Mouse (Mus musculus): ENCODE measurements around the gene Smox. TPM values are rescaled to one million over a fixed set of nuclear protein-coding genes. Genes with fewer than 3 reads are reported as not detected.

The Smox gene
- polyA plus RNA-seq, 1 experiment: 86.4 TPM

DNA sequence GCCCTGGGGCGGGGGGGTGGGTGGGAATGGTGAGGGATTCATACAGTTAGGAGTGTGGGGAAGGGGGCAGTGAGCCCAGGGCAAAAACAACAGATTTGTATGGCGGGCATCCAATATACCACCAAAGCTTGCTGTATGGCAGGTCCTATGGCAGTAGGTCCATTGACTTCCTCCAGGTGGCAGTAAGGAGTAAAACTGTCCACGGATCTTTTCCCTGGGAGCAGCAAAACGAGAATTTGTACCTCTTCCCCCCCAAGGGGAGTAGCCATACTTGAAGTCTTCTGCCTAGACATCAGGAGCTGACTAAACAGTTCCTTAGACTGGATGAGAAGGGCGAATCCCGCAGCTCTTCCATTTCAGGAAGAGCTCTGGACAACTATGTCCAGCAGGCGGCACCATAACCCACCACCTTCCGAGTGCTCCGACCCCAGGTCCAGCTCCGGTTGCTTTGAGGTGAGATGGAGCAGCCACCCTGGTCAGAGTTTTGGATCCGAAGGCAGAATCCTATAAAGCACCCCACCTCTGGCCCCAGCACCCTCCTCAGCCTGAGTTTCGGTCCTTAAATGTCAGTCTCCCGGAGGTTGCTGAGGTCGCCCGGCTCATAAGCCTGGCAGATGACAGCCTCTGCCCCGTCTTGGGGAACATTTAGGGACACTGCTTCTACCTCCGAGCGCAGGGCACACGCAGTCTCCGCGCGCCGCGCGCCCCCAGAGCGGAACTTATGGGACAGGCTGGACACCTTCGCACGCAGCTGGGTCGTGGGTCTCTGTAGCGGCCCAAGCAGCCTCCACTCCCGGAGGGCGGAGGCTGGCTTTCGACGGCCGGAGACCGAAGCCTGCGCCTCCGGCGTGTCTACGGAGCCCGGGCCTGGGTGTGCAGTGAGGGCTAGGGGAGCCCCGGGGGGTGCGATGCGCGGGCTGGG is 54.4 kb downstream of the Smox start:
- H3K27ac ChIP-seq (ENCODE audit: insufficient read depth, low read depth, low read length): no peak overlapping the region
- peak overlapping the region; percentile 29 for H3K4me3 ChIP-seq (ENCODE audit: insufficient read depth, low read length)
- TF ChIP-seq POLR2A (IDR thresholded peaks at IDR 0.05; ENCODE audit: borderline replicate concordance, low read depth, low read length) (no peak), CTCF (IDR thresholded peaks at IDR 0.05; ENCODE audit: low read depth, low read length) (peak; percentile 100)
- no peaks in the 10 kb centered on the region for H3K4me1 ChIP-seq (ENCODE audit: control insufficient read depth, insufficient read depth, low read length)

DNA sequence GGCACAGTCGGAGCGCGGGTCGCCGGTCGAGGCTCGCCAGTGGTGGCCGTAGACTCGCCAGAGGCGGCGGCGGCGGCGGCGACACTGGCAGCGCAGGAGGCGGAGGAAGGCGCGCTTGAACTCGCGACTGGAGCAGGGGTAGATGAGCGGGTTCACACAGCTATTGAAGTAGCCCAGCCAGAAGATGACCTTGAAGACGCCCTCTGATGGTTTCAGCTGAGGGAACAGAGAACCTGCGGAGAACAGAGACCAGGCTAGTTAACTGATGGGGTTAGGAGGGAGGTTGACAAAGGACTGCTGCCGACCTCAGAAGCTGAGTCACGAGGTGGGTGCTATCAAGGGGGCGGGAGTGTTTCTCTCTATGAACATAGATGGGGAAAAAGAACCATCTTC is 55.0 kb downstream of the Smox start:
- H3K4me3 ChIP-seq (ENCODE audit: insufficient read depth, low read length): peak overlapping the region; percentile 29

DNA sequence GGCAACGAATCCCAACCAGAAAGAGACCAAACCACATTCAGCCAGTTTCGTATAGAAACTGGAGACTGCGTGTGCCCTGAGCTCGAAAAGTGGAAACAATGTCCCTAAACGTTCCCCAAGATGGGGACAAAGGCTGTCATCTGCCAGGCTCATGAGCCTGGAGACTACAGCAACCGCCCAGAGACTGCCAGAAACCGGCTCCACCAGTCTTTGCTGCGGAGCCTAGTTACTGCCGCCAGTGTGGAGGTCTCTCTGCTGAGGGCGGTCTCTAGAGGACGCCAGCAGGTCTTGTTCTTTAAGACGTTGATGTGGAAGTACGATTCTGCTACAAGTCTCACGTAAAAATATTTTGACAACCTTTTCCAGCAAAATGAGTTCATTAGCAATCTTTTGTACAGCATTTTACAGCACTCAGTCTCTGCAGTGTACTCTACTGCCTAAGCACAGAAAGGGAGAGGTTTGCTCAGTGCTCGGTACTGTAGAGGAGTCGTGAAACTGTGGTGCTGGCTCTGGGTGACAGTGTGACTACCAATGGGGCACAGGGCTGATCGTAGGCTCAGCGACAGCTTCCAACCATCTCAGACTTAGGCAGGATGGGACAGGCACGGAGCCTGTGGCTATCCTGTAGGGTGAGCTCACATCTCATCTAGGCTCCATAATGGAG is 55.6 kb downstream of the Smox start:
- Histone ChIP-seq H3K27ac (ENCODE audit: insufficient read depth, low read depth, low read length) (no peak overlapping the region), H3K4me1 (ENCODE audit: control insufficient read depth, insufficient read depth, low read length) (no peaks in the 10 kb centered on the region), H3K4me3 (ENCODE audit: insufficient read depth, low read length) (peak overlapping the region; percentile 29; the same call in 1 of the 2 replicates)
- no peak for TF ChIP-seq CTCF (IDR thresholded peaks at IDR 0.05; ENCODE audit: low read depth, low read length)
- no peak for TF ChIP-seq POLR2A (IDR thresholded peaks at IDR 0.05; ENCODE audit: borderline replicate concordance, low read depth, low read length)

More for the DNA sequence above, 55.0 kb downstream of the Smox start:
- Histone ChIP-seq H3K27ac (ENCODE audit: insufficient read depth, low read depth, low read length) (no peak overlapping the region), H3K4me1 (ENCODE audit: control insufficient read depth, insufficient read depth, low read length) (no peaks in the 10 kb centered on the region)
- TF ChIP-seq POLR2A (IDR thresholded peaks at IDR 0.05; ENCODE audit: borderline replicate concordance, low read depth, low read length) (no peak), CTCF (IDR thresholded peaks at IDR 0.05; ENCODE audit: low read depth, low read length) (no peak)

DNA sequence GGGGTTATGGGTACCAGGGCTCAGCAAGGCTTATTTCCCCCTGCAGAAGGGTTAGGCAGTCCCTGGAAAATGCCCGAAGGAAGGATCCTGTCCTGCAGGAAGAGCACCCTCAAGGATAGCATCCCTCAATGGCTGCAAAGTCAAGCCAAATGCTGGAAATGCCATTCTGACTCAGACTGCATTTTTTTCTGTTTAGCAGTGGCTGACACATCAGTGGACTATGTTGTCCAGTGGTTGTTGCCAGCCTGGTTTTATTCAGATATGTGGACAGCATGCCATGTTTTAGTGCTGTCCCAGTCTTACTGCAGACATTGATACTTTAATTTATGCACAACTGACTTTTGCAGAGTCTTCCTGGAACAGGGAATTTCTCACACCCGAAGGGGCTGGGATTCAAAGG is 57.0 kb downstream of the Smox start:
- H3K4me3 ChIP-seq (ENCODE audit: insufficient read depth, low read length): no peak overlapping the region
- H3K4me1 ChIP-seq (ENCODE audit: control insufficient read depth, insufficient read depth, low read length): no peaks in the 10 kb centered on the region
- TF ChIP-seq POLR2A (IDR thresholded peaks at IDR 0.05; ENCODE audit: borderline replicate concordance, low read depth, low read length): no peak
- H3K27ac ChIP-seq (ENCODE audit: insufficient read depth, low read depth, low read length): no peak overlapping the region

DNA sequence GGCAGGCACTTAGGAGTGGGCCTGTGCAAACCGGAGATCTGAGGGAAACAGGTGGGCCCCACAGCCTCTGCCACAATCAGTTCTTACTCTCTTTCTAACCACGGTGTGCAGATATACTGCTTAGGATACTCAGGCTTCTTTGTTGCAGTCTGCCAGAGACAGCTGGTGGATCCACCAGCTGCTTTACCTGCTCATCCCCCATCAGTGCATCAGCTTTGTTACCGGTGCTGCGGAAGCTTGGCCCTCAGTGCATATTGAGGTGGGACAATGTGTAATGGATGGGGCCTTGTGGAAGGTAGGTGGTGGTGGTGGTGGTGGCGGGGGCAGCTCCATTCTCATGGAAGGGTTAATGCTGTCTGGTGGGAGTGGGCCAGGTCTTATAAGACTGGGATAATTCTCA is 57.8 kb downstream of the Smox start:
- no peak overlapping the region for H3K27ac ChIP-seq (ENCODE audit: insufficient read depth, low read depth, low read length)
- no peak for TF ChIP-seq CTCF (IDR thresholded peaks at IDR 0.05; ENCODE audit: low read depth, low read length)
- no peak for TF ChIP-seq POLR2A (IDR thresholded peaks at IDR 0.05; ENCODE audit: borderline replicate concordance, low read depth, low read length)
- H3K4me3 ChIP-seq (ENCODE audit: insufficient read depth, low read length): no peak overlapping the region
- H3K4me1 ChIP-seq (ENCODE audit: control insufficient read depth, insufficient read depth, low read length): no peaks in the 10 kb centered on the region

DNA sequence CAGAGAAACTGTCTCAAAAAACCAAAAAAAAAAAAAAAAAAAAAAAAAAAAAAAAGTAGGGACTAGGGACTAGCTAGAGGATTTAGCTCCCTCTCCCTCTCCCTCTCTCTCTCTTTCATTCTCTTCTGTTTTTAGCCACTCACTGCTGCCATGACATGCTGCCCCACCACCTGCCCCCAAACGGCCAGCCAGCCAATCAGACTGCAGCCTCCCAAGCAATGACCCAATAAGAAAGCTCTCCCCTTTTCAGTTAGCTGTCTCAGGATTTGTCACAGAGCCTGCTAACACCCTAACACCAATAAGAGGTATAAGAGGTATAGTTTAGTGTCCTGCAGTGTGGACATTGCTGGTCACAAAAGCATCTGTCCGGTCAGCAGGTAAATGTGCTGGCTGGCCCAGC is 59.2 kb downstream of the Smox start:
- no peaks in the 10 kb centered on the region for H3K4me1 ChIP-seq (ENCODE audit: control insufficient read depth, insufficient read depth, low read length)
- no peak overlapping the region for H3K4me3 ChIP-seq (ENCODE audit: insufficient read depth, low read length)
- H3K27ac ChIP-seq (ENCODE audit: insufficient read depth, low read depth, low read length): no peak overlapping the region
- no peak for TF ChIP-seq CTCF (IDR thresholded peaks at IDR 0.05; ENCODE audit: low read depth, low read length)
- TF ChIP-seq POLR2A (IDR thresholded peaks at IDR 0.05; ENCODE audit: borderline replicate concordance, low read depth, low read length): no peak

DNA sequence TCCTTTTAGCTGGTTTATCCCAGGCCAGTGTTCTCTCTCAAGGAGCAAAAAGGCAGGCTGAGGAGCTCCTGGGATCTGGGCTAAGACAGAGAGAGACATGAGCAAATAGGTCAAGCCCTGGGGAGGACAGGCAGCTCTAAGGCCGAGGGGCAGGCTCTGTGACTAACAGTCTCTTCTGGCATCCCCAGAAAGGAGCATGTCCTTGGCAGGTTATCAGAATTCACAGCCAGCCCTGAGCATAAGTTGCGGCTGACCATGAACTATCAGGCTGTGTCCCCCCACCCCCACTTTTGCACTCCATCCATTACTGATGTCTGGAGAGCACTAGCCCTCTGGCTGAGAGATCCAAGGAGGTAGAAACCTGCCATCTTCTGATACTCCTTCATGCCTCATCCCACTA is 59.6 kb downstream of the Smox start:
- Histone ChIP-seq H3K4me3 (ENCODE audit: insufficient read depth, low read length) (no peak overlapping the region), H3K4me1 (ENCODE audit: control insufficient read depth, insufficient read depth, low read length) (no peaks in the 10 kb centered on the region), H3K27ac (ENCODE audit: insufficient read depth, low read depth, low read length) (no peak overlapping the region)
- TF ChIP-seq POLR2A (IDR thresholded peaks at IDR 0.05; ENCODE audit: borderline replicate concordance, low read depth, low read length) (no peak), CTCF (IDR thresholded peaks at IDR 0.05; ENCODE audit: low read depth, low read length) (no peak)

DNA sequence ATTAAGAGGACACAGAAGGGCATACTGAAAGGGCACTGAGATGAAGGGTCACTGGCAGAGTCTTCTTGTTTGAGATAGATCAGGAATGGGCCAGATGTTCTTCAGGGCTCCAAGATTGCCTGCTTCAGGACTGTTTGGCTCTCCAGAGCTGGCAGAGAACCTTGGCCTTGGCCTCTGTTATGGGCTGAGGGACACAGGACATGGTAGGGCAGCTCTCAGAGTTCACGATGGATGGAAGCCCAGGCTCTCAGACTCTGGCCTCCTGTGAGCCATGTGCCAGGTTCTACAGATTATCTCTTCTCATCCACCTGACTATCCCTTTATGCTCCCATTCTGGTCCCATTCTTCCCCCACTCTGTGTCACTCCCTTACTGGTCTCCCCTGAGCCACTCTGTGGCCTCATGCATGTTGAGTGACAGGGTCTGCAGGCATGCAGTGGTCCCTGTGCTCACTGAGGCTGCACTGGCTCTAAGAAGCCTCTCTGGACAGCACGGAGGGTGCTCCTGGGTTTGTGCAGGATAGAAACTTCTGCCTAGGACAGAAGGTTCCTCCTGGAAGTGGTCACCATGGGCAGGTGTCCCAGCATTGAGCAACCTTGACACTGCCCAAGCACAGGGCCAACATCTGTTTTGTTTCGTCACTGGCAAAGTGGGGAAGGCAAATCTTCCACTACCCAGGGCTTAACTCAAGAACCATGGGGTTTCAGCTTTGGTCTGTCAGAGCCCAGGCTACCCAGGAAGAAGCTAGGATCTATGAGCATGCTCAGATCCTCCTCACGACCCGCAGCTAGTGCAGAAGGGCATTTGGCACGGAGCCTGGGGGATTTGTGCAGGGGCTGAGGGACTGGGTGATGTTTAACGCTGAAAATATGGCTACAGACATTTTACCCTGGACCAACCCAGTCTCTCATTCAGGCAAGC is 60.7 kb downstream of the Smox start:
- no peak overlapping the region for H3K27ac ChIP-seq (ENCODE audit: insufficient read depth, low read depth, low read length)
- no peak overlapping the region for H3K4me3 ChIP-seq (ENCODE audit: insufficient read depth, low read length)
- TF ChIP-seq CTCF (IDR thresholded peaks at IDR 0.05; ENCODE audit: low read depth, low read length): no peak
- no peak for TF ChIP-seq POLR2A (IDR thresholded peaks at IDR 0.05; ENCODE audit: borderline replicate concordance, low read depth, low read length)
- no peaks in the 10 kb centered on the region for H3K4me1 ChIP-seq (ENCODE audit: control insufficient read depth, insufficient read depth, low read length)

DNA sequence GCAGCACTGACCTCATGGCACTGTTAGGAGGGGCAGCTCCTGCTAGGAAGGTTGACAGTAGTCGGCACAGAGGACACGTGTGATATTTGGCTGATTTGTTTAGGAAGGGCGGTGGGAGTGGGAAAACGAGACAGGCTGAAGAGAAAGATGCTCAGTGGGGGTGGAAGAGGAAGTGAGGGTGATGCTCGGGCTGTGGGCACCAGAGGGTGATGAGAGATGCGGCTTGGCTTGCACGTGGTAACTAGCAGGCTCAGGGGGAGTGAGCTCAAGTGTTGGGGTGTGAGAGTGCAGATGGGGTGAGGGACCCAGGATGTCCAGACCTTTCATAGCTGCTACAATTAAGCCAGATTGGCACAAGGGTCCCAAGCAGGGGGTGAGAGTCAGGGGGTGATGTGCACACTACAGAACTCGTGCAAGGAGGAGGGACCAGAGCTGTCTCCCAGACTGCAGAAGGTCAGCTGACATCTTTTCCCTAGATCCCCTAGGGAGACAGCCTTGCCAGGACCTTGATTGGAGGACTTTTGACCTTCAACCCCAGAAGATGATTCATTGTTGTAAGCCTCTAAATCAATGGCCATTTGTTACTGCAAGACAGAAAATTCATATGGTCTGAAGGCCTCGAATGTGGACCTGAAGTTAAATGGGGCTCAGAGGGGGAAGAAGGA is 61.6 kb downstream of the Smox start:
- H3K4me3 ChIP-seq (ENCODE audit: insufficient read depth, low read length): no peak overlapping the region
- TF ChIP-seq POLR2A (IDR thresholded peaks at IDR 0.05; ENCODE audit: borderline replicate concordance, low read depth, low read length): no peak
- TF ChIP-seq CTCF (IDR thresholded peaks at IDR 0.05; ENCODE audit: low read depth, low read length): no peak
- H3K4me1 ChIP-seq (ENCODE audit: control insufficient read depth, insufficient read depth, low read length): no peaks in the 10 kb centered on the region
- no peak overlapping the region for H3K27ac ChIP-seq (ENCODE audit: insufficient read depth, low read depth, low read length)
